Mouse (Mus musculus): ENCODE measurements around the gene Zbtb9.

The Zbtb9 gene

GRCm38 (mm10) chr17:27040304-27041045 lies 67.5 kb downstream of the Zbtb9 start:
- DNase-seq (ENCODE audit: low spot score in 2 of 2), result no peak

- DNase-seq (ENCODE audit: low spot score in 2 of 2), result no peak
Measured at GRCm38 (mm10) chr17:27041046-27041786, 68.2 kb downstream of the Zbtb9 start.

GRCm38 (mm10) chr17:27041787-27042055 lies 68.8 kb downstream of the Zbtb9 start:
- DNase-seq (ENCODE audit: low spot score in 2 of 2), result no peak

GRCm38 (mm10) chr17:27042840-27043239 lies 69.9 kb downstream of the Zbtb9 start:
- no peak for DNase-seq (ENCODE audit: low spot score in 2 of 2)

- no peak for DNase-seq (ENCODE audit: low spot score in 2 of 2)
Measured at GRCm38 (mm10) chr17:27045164-27045563, 72.2 kb downstream of the Zbtb9 start.

- no peak for DNase-seq (ENCODE audit: low spot score in 2 of 2)
Measured at GRCm38 (mm10) chr17:27047762-27048444, 74.9 kb downstream of the Zbtb9 start.

GRCm38 (mm10) chr17:27048445-27049239 lies 75.7 kb downstream of the Zbtb9 start:
- no peak for DNase-seq (ENCODE audit: low spot score in 2 of 2)

GRCm38 (mm10) chr17:27050853-27051252 lies 77.9 kb downstream of the Zbtb9 start:
- no peak for DNase-seq (ENCODE audit: low spot score in 2 of 2)

GRCm38 (mm10) chr17:27051514-27051913 lies 78.5 kb downstream of the Zbtb9 start:
- peak in 1 of 2 experiments; percentile 42 for DNase-seq (ENCODE audit: low spot score in 2 of 2)

- peak in 1 of 2 experiments; percentile 56 for DNase-seq (ENCODE audit: low spot score in 2 of 2)
Measured at GRCm38 (mm10) chr17:27056170-27056569, 83.2 kb downstream of the Zbtb9 start.

GRCm38 (mm10) chr17:27056812-27057516 lies 84.0 kb downstream of the Zbtb9 start, which contains the start of gene Itpr3:
TSS of gene Itpr3 (plus strand) at chr17:27057304.
- peak; percentile 75 to 87 for DNase-seq (ENCODE audit: low spot score in 2 of 2)

GRCm38 (mm10) chr17:27057517-27058055 lies 84.6 kb downstream of the Zbtb9 start:
- DNase-seq (ENCODE audit: low spot score in 2 of 2), result no peak
